Comparison of ENCODE assay signal across 9 mouse cellular contexts in genomic region chr11:81996172-81996841, GRCm38 (mm10). TPM values are rescaled to one million over a fixed set of nuclear protein-coding genes. Genes with fewer than 3 reads are reported as not detected.
DNase-seq lines count a peak whose midpoint lies in the region; ATAC-seq lines count a peak whose summit lies in the region.
"Had no signal": no experiment of that assay in that cellular context is flagged by ENCODE, and none has a peak within 500 bp of the region (broad histone marks: within the 10 kb centered on the region; RNA-seq: fewer than 3 reads in every experiment).

No protein-coding gene starts in this region.

- peak; percentile 73 for DNase-seq in CD4-positive, CD25-positive, alpha-beta regulatory T cell, adult 2 months (ENCODE audit: low read depth, low spot score)
- DNase-seq in adrenal gland, postnatal 4 days (ENCODE audit: low spot score in 2 of 2): peak; percentile 54 to 60
- DNase-seq in heart, postnatal 14 days: peak; percentile 77 to 80
- peak; percentile 76 to 78 for DNase-seq in layer of hippocampus, postnatal 36 days
- peak; percentile 70 for DNase-seq in skeletal muscle tissue, adult 2 months (ENCODE audit: low read depth, low spot score)

- no peaks in the 10 kb centered on the region for H3K4me1 ChIP-seq in embryonic facial prominence, embryonic 15.5 days

- 35% methylated on average over 10 of the region's 10 CpGs for WGBS in embryonic facial prominence, embryonic 15.5 days

- no peak for ATAC-seq in CD4-positive, CD25-positive, alpha-beta regulatory T cell, adult 4 months
- peak; percentile 54; the same call in 1 of the 2 replicates for ATAC-seq in embryonic facial prominence, embryonic 15.5 days (ENCODE audit: insufficient number of reproducible peaks, low FRiP score, low TSS enrichment, low read depth)
- peak; percentile 96 for ATAC-seq in megakaryocyte progenitor cell, adult 5-6 weeks (replicated peaks; ENCODE audit: poor library complexity)

- H3K4me2 ChIP-seq in embryonic facial prominence, embryonic 15.5 days (replicated peaks): no peak overlapping the region

- H3K9ac ChIP-seq in embryonic facial prominence, embryonic 15.5 days: no peak overlapping the region

- no peak overlapping the region for H3K4me3 ChIP-seq in embryonic facial prominence, embryonic 15.5 days (replicated peaks)

- H3K27me3 ChIP-seq in embryonic facial prominence, embryonic 15.5 days: peaks cover 12% of the 10 kb centered on the region

- H3K9me3 ChIP-seq in embryonic facial prominence, embryonic 15.5 days (replicated peaks): no peaks in the 10 kb centered on the region

- no peak overlapping the region for H3K27ac ChIP-seq in embryonic facial prominence, embryonic 15.5 days (replicated peaks)

- intact Hi-C loops in heart, postnatal 14 days (cut with DNase I): loop anchor here (1.0 to 5.0 kb wide), 2 partner anchors 41 to 181 kb away; partner anchors contain the start of genes Ccl2 and Gm17268

- no peaks in the 10 kb centered on the region for H3K36me3 ChIP-seq in embryonic facial prominence, embryonic 15.5 days

RNA-seq across cellular contexts. Expression of gene Asic2, which starts 28.1 kb away (rescaled TPM):
- not detected for polyA plus RNA-seq in CD4-positive, CD25-positive, alpha-beta regulatory T cell, adult 4 months (2017; shearing (Covaris generic))
- 1 to 10 TPM; 4.4 to 6.0 TPM for total RNA-seq in adrenal gland, postnatal 4 days (2021)
- 0.35 and 0.50 TPM in 2 replicates for polyA plus RNA-seq in embryonic facial prominence, embryonic 15.5 days (2015; fragmentation: Nextera tagmentation; extraction: Ambion mirVana)
- not detected for total RNA-seq in heart, postnatal 14 days (2021)
- 10 to 100 TPM; 54.3 to 55.8 TPM for total RNA-seq in layer of hippocampus, postnatal 36 days (2021)
- not detected in 2 replicates for total RNA-seq in megakaryocyte progenitor cell, adult 5-6 weeks (2015)
- total RNA-seq in megakaryocyte progenitor cell, adult 5-6 weeks (2017): not detected in 2 replicates

RNA-seq across cellular contexts. Expression of gene Ccl2, which starts 39.1 kb away (rescaled TPM):
- not detected for polyA plus RNA-seq in CD4-positive, CD25-positive, alpha-beta regulatory T cell, adult 4 months (2017; shearing (Covaris generic))
- 1 to 10 TPM; 1.1 to 1.4 TPM for total RNA-seq in adrenal gland, postnatal 4 days (2021)
- polyA plus RNA-seq in embryonic facial prominence, embryonic 15.5 days (2015; fragmentation: Nextera tagmentation; extraction: Ambion mirVana): 5.0 and 6.5 TPM in 2 replicates
- 1 to 10 TPM; 1.2 to 1.7 TPM for total RNA-seq in heart, postnatal 14 days (2021)
- total RNA-seq in layer of hippocampus, postnatal 36 days (2021): under 1 TPM in 1 of 2 experiments, not detected in 1; 0.58 TPM
- 1.6 and 7.4 TPM in 2 replicates for total RNA-seq in megakaryocyte progenitor cell, adult 5-6 weeks (2015)
- total RNA-seq in megakaryocyte progenitor cell, adult 5-6 weeks (2017): 1.1 and 2.5 TPM in 2 replicates

RNA-seq across cellular contexts. Expression of gene Gm17268, which starts 42.1 kb away (rescaled TPM):
- polyA plus RNA-seq in CD4-positive, CD25-positive, alpha-beta regulatory T cell, adult 4 months (2017; shearing (Covaris generic)): not detected
- not detected for total RNA-seq in adrenal gland, postnatal 4 days (2021)
- not detected in 2 replicates for polyA plus RNA-seq in embryonic facial prominence, embryonic 15.5 days (2015; fragmentation: Nextera tagmentation; extraction: Ambion mirVana)
- total RNA-seq in heart, postnatal 14 days (2021): not detected
- total RNA-seq in layer of hippocampus, postnatal 36 days (2021): not detected
- total RNA-seq in megakaryocyte progenitor cell, adult 5-6 weeks (2015): not detected in 2 replicates
- total RNA-seq in megakaryocyte progenitor cell, adult 5-6 weeks (2017): not detected in 2 replicates
- polyA plus RNA-seq: neural tube, embryonic 14.5 days had no signal

RNA-seq across cellular contexts. Expression of gene Ccl7, which starts 49.2 kb away (rescaled TPM):
- not detected for polyA plus RNA-seq in CD4-positive, CD25-positive, alpha-beta regulatory T cell, adult 4 months (2017; shearing (Covaris generic))
- not detected for total RNA-seq in adrenal gland, postnatal 4 days (2021)
- polyA plus RNA-seq in embryonic facial prominence, embryonic 15.5 days (2015; fragmentation: Nextera tagmentation; extraction: Ambion mirVana): 3.3 and 4.1 TPM in 2 replicates
- total RNA-seq in heart, postnatal 14 days (2021): under 1 TPM; 0.39 to 0.48 TPM
- not detected for total RNA-seq in layer of hippocampus, postnatal 36 days (2021)
- total RNA-seq in megakaryocyte progenitor cell, adult 5-6 weeks (2015): not detected in 2 replicates
- total RNA-seq in megakaryocyte progenitor cell, adult 5-6 weeks (2017): not detected in 2 replicates

Comparison
In these comparisons a context has a peak if more than half of its experiments do, and no peak if none do; other contexts are left out.
1. RNA of gene Asic2, which starts 28.1 kb away (total RNA-seq): 54.3 to 55.8 TPM in layer of hippocampus, postnatal 36 days; 4.4 to 6.0 TPM in adrenal gland, postnatal 4 days, not detected in heart, postnatal 14 days and not detected in megakaryocyte progenitor cell, adult 5-6 weeks; every median in the first group is over 4 times any median in the second.
2. Peak in every context shown above with its lines, with median percentiles within 50 percentile points of each other: DNase-seq.